Mouse (Mus musculus) heart, adult 2 months (tissue): Measurements from ENCODE around the gene C530025M09Rik. TPM values are rescaled to one million over a fixed set of nuclear protein-coding genes. Genes with fewer than 3 reads are reported as not detected.

ENCODE experiments used
- DNase-seq, 2 experiments: peaks; one replicate each; pipeline ENCODE4 v3.0.0; 2021
- H3K27ac ChIP-seq: fragments of 200-600 bp; 2 replicates; pipeline ENCODE4 v1.8.1; 2022
- H3K27me3 ChIP-seq: fragments of 200-500 bp; 2 replicates; pipeline ENCODE4 v1.6.1; 2012; ENCODE audit warnings: mild to moderate bottlenecking, low read length, inconsistent platforms, mixed read lengths; ENCODE audit not compliant: control insufficient read depth, insufficient read depth
- H3K36me3 ChIP-seq: fragments of 200-500 bp; 2 replicates; pipeline ENCODE4 v1.6.1; 2012; ENCODE audit warnings: low read length, inconsistent platforms; ENCODE audit not compliant: control insufficient read depth, insufficient read depth
- H3K4me1 ChIP-seq: fragments of 200-500 bp; 2 replicates; pipeline ENCODE4 v1.6.1; 2011; ENCODE audit warnings: low read length; ENCODE audit not compliant: control insufficient read depth, insufficient read depth
- H3K4me3 ChIP-seq: fragments of 200-600 bp; 2 replicates; pipeline ENCODE4 v1.8.1; 2022
- H3K79me2 ChIP-seq: fragments of 200-500 bp; replicated peaks from 2 replicates; pipeline ENCODE4 v1.6.1; 2012; ENCODE audit warnings: mild to moderate bottlenecking, inconsistent platforms, low read length, moderate library complexity, mixed read lengths; ENCODE audit not compliant: control insufficient read depth, insufficient read depth
- H3K9ac ChIP-seq: fragments of 200-500 bp; 2 replicates; pipeline ENCODE4 v1.6.1; 2012; ENCODE audit warnings: low read depth, mild to moderate bottlenecking, control low read depth, inconsistent platforms, low read length, mixed read lengths
- CTCF ChIP-seq: fragments of 200-600 bp; IDR thresholded peaks from 2 replicates; pipeline ENCODE4 v1.8.1; 2022; ENCODE audit warnings: antibody characterized with exemption, mild to moderate bottlenecking, moderate library complexity
- EP300 ChIP-seq: fragments of 200-500 bp; IDR thresholded peaks from 2 replicates; pipeline ENCODE4 v1.6.1; 2011; ENCODE audit warnings: low read depth, low read length, control low read depth; ENCODE audit not compliant: insufficient read depth
- POLR2A ChIP-seq: fragments of 200-500 bp; IDR thresholded peaks from 2 replicates; pipeline ENCODE4 v1.6.1; 2011; ENCODE audit warnings: mild to moderate bottlenecking, low read depth, low read length, control low read depth; ENCODE audit not compliant: insufficient read depth
- WGBS: fragments of 180-500 bp; shearing (Covaris S2); methylation state at CpG from one replicate; pipeline ENCODE4 v1.1.7; 2018; 5-methylcytosine and 5-hydroxymethylcytosine counted together
- intact Hi-C: fragments of 180-260 bp; cut with DNase I; formaldehyde crosslinking; loops from one replicate; pipeline ENCODE4 v1.15.1; 2025
- polyA plus RNA-seq: library from polyadenylated mRNA; depleted of rRNA; stranded (reverse); fragments of >200 nt; gene quantifications from 2 replicates; pipeline ENCODE4 v1.2.3, GENCODE M21; 2012
- total RNA-seq, 2 experiments: library from RNA; stranded (reverse); gene quantifications; 2 replicates each; pipeline ENCODE4 v1.2.3; 2021

Gene C530025M09Rik
- total and polyA plus RNA-seq, 3 experiments = not detected

DNA sequence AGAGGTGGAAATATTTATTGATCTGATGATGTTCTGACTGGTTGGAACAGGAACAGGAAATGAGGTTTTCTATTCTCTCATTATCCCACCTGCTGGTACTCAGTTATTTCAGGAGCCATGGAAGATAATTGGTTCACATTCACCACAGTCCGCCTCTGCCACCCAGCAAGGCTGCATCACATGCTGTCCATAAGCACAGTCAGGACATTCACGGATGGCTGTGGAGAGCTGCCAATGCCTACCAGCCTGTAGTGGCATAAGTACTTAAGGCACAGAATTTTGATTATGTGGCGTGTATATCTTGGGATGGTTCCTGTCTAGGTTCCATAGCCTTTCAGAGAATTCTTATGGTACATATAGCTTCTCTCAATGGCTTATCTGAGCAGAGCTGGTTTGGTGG is 30.0 kb upstream of the C530025M09Rik start:
- no peak overlapping the region for H3K27ac ChIP-seq
- H3K36me3 ChIP-seq = no peaks in the 10 kb centered on the region
- TF ChIP-seq EP300 (no peak), POLR2A (no peak), CTCF (no peak)
- intact Hi-C loops = no loop called here
- no peaks in the 10 kb centered on the region for H3K79me2 ChIP-seq
- H3K4me3 ChIP-seq = no peak overlapping the region
- H3K4me1 ChIP-seq = no peaks in the 10 kb centered on the region
- no peak for DNase-seq
- no peak overlapping the region for H3K9ac ChIP-seq
- H3K27me3 ChIP-seq = no peaks in the 10 kb centered on the region
- 74% methylated on average over 3 of the region's 3 CpGs for WGBS

- WGBS = 51% methylated on average over 4 of the region's 4 CpGs
Observed at GRCm38 (mm10) chr2:149848778-149849177, 17.8 kb upstream of the C530025M09Rik start.

DNA sequence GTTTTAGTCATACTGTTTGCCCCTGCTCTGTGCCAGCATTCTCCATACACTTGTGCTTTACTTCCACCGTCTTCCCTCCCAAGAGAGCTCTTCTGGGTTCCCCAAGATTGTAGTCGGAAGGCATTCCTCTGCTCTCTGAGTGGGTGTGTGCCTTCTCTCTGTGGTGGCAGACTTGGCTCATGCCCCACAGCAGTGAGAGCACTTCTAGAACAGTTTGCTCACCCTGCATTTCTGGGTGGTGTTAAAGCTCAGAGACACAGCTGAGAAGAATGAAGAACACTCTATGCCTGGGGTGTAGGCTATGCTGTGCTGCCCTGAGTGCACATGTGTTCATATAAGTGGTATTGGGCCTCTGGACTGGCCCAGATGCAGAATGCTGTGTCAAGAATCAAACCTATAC is 13.6 kb upstream of the C530025M09Rik start:
- no peak for DNase-seq
- no peak overlapping the region for H3K27ac ChIP-seq
- no peak overlapping the region for H3K9ac ChIP-seq
- H3K27me3 ChIP-seq = no peaks in the 10 kb centered on the region
- intact Hi-C loops = no loop called here
- 54% methylated on average over 2 of the region's 2 CpGs for WGBS
- TF ChIP-seq CTCF (no peak), EP300 (no peak), POLR2A (no peak)
- H3K36me3 ChIP-seq = no peaks in the 10 kb centered on the region
- H3K4me3 ChIP-seq = no peak overlapping the region
- no peaks in the 10 kb centered on the region for H3K4me1 ChIP-seq
- H3K79me2 ChIP-seq = no peaks in the 10 kb centered on the region

More at GRCm38 (mm10) chr2:149848778-149849177, 17.8 kb upstream of the C530025M09Rik start:
- H3K27ac ChIP-seq = no peak overlapping the region
- no peak overlapping the region for H3K9ac ChIP-seq
- H3K36me3 ChIP-seq = no peaks in the 10 kb centered on the region
- no peak for DNase-seq
- H3K4me3 ChIP-seq = no peak overlapping the region
- no peak for TF ChIP-seq EP300
- no peak for TF ChIP-seq CTCF
- no peak for TF ChIP-seq POLR2A
- no peaks in the 10 kb centered on the region for H3K79me2 ChIP-seq
- no peaks in the 10 kb centered on the region for H3K4me1 ChIP-seq
- intact Hi-C loops = no loop called here
- no peaks in the 10 kb centered on the region for H3K27me3 ChIP-seq

DNA sequence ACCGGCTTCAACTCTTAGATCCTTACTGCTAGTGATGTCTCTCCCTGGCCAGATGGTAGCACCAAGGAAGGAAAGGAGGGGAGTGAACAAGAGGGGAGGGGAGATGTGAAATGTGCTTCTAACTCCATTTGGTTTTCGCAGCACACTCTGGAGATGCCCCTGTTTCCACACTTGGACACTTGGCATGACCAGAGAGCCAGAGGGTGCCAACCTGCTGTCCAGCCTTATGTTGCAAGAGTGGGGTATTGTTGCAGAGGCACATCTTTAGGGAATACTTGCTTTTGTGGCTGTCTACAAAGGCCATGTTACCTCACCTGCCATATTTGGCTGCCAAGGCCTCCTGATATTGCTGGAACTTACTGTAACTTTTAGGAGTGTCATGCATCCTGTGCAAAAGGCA is 8.7 kb upstream of the C530025M09Rik start:
- no peak for DNase-seq
- Histone ChIP-seq H3K27me3 (no peaks in the 10 kb centered on the region), H3K79me2 (no peaks in the 10 kb centered on the region), H3K4me3 (no peak overlapping the region), H3K36me3 (no peaks in the 10 kb centered on the region), H3K9ac (no peak overlapping the region), H3K27ac (no peak overlapping the region), H3K4me1 (no peaks in the 10 kb centered on the region)
- no peak for TF ChIP-seq CTCF
- no peak for TF ChIP-seq POLR2A
- TF ChIP-seq EP300 = no peak
- intact Hi-C loops = no loop called here
- 84% methylated on average over 2 of the region's 2 CpGs for WGBS

DNA sequence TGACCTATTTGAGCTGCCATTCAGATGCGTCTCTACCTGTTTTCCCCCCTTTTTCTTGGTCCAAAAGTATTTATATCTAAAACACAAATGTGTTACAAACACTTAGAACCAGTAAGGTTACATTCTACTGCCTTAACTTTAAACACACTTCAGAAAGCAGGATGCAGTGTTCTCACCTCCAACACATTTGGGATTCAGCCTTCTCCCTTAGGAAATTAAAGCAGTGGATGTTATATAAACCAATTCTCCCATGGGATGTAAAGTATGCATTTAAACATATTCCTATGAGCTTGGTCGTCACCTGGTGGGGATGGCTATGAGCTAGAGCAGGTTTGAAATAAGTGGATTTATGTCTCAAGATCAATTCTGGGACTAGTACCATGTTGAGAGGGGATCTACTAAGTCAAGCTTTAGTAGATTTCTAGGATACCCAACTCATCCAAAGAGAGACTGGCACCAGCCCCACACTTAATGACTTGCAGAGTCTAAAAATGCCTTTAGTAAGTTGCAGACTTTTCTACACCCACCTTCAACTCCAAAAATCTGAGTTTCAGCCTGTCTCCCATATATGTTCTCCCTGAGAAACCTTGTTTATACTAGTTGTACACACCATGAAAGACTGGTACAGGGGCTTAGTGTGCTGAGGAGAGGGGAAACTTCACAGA is 5.6 kb upstream of the C530025M09Rik start:
- H3K9ac ChIP-seq = no peak overlapping the region
- DNase-seq = no peak
- no peaks in the 10 kb centered on the region for H3K36me3 ChIP-seq
- no peak overlapping the region for H3K4me3 ChIP-seq
- no peak overlapping the region for H3K27ac ChIP-seq
- intact Hi-C loops = no loop called here
- H3K4me1 ChIP-seq = no peaks in the 10 kb centered on the region
- TF ChIP-seq CTCF = no peak
- TF ChIP-seq EP300 = no peak
- TF ChIP-seq POLR2A = no peak
- WGBS = 68% methylated on average over 2 of the region's 2 CpGs
- H3K79me2 ChIP-seq = no peaks in the 10 kb centered on the region
- H3K27me3 ChIP-seq = 0 out of 2 replicates have a peak, but pooled peaks cover 1% of the 10 kb centered on the region

GRCm38 (mm10) chr2:149835091-149835490 is 4.1 kb upstream of the C530025M09Rik start:
- H3K9ac ChIP-seq = no peak overlapping the region
- H3K4me1 ChIP-seq = no peaks in the 10 kb centered on the region
- H3K27me3 ChIP-seq = peaks cover 9% of the 10 kb centered on the region; the same call in 1 of the 2 replicates
- 90% methylated on average over 1 of the region's 1 CpGs for WGBS
- no peak for DNase-seq
- intact Hi-C loops = no loop called here
- H3K27ac ChIP-seq = no peak overlapping the region
- no peaks in the 10 kb centered on the region for H3K79me2 ChIP-seq
- TF ChIP-seq POLR2A = no peak
- TF ChIP-seq EP300 = no peak
- TF ChIP-seq CTCF = no peak
- no peaks in the 10 kb centered on the region for H3K36me3 ChIP-seq
- no peak overlapping the region for H3K4me3 ChIP-seq
